Mouse (Mus musculus): ENCODE results near the gene Gm20662. TPM values are rescaled to one million over a fixed set of nuclear protein-coding genes. Genes with fewer than 3 reads are reported as not detected.

Gm20662 gene
- polyA plus RNA-seq, 1 experiment: 1.7 TPM

- H3K4me3 ChIP-seq (ENCODE audit: extremely low read depth, insufficient read depth, insufficient read length): peak overlapping the region; percentile 40
- no peaks in the 10 kb centered on the region for H3K27me3 ChIP-seq (ENCODE audit: control insufficient read depth, insufficient read depth, low read length)
- H3K27ac ChIP-seq (ENCODE audit: insufficient read depth, low read length): peak overlapping the region; percentile 70
- no peak for DNase-seq (ENCODE audit: low read depth in 1 of 2, low spot score in 2 of 2)
- peaks cover 27% of the 10 kb centered on the region for H3K36me3 ChIP-seq (ENCODE audit: control insufficient read depth, insufficient read depth, low read length)
- peaks cover 20% of the 10 kb centered on the region; the same call in 1 of the 2 replicates for H3K4me1 ChIP-seq (ENCODE audit: control insufficient read depth, insufficient read depth, insufficient read length)
- TF ChIP-seq CTCF (IDR thresholded peaks at IDR 0.05; ENCODE audit: extremely low read depth, insufficient read depth, insufficient read length, insufficient replicate concordance) (no peak), POLR2A (IDR thresholded peaks at IDR 0.05; ENCODE audit: low read depth, low read length) (no peak)
- WGBS: 22% methylated on average over 19 of the region's 19 CpGs
Measured at GRCm38 (mm10) chr9:108082549-108082948, 86.4 kb downstream of the Gm20662 start.

- Histone ChIP-seq H3K4me3 (ENCODE audit: extremely low read depth, insufficient read depth, insufficient read length) (peak within 1 kb of the TSS; percentile 40), H3K27ac (ENCODE audit: insufficient read depth, low read length) (peak within 1 kb of the TSS; percentile 70), H3K36me3 (ENCODE audit: control insufficient read depth, insufficient read depth, low read length) (peaks cover 31% of the 10 kb centered on the region), H3K27me3 (ENCODE audit: control insufficient read depth, insufficient read depth, low read length) (no peaks in the 10 kb centered on the region), H3K4me1 (ENCODE audit: control insufficient read depth, insufficient read depth, insufficient read length) (peaks cover 16% of the 10 kb centered on the region; the same call in 1 of the 2 replicates)
- 13% methylated on average over 12 of the region's 12 CpGs for WGBS
- DNase-seq (ENCODE audit: low read depth in 1 of 2, low spot score in 2 of 2): no peak
- TF ChIP-seq POLR2A (IDR thresholded peaks at IDR 0.05; ENCODE audit: low read depth, low read length) (no peak), CTCF (IDR thresholded peaks at IDR 0.05; ENCODE audit: extremely low read depth, insufficient read depth, insufficient read length, insufficient replicate concordance) (no peak)
Measured at GRCm38 (mm10) chr9:108082988-108083431, 86.9 kb downstream of the Gm20662 start, which contains the start of gene Rnf123. Gene Rnf123 (minus strand): TSS chr9:108083346.

DNA sequence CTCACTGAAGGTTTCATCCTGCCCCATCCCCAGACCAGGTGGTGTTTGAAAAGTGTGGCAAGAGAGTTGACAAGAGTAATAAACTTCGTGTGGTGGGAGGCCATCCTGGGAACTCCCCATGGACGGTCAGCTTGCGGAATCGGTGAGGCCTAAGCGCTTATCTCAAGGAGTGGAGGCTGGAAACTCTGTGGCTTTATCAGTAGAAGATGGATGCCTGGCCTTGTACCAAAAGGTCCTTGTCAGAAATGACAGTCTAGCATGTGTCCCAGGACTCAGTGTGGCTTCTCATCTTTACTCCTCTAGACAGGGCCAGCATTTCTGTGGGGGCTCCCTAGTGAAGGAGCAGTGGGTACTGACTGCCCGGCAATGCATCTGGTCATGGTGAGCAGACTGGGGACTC is 87.4 kb downstream of the Gm20662 start:
- TF ChIP-seq POLR2A (IDR thresholded peaks at IDR 0.05; ENCODE audit: low read depth, low read length): no peak
- TF ChIP-seq CTCF (IDR thresholded peaks at IDR 0.05; ENCODE audit: extremely low read depth, insufficient read depth, insufficient read length, insufficient replicate concordance): no peak
- 73% methylated on average over 6 of the region's 6 CpGs for WGBS
- Histone ChIP-seq H3K4me3 (ENCODE audit: extremely low read depth, insufficient read depth, insufficient read length) (no peak overlapping the region), H3K27ac (ENCODE audit: insufficient read depth, low read length) (peak overlapping the region; percentile 70), H3K36me3 (ENCODE audit: control insufficient read depth, insufficient read depth, low read length) (peaks cover 33% of the 10 kb centered on the region), H3K27me3 (ENCODE audit: control insufficient read depth, insufficient read depth, low read length) (no peaks in the 10 kb centered on the region), H3K4me1 (ENCODE audit: control insufficient read depth, insufficient read depth, insufficient read length) (peaks cover 13% of the 10 kb centered on the region; the same call in 1 of the 2 replicates)
- DNase-seq (ENCODE audit: low read depth in 1 of 2, low spot score in 2 of 2): no peak

DNA sequence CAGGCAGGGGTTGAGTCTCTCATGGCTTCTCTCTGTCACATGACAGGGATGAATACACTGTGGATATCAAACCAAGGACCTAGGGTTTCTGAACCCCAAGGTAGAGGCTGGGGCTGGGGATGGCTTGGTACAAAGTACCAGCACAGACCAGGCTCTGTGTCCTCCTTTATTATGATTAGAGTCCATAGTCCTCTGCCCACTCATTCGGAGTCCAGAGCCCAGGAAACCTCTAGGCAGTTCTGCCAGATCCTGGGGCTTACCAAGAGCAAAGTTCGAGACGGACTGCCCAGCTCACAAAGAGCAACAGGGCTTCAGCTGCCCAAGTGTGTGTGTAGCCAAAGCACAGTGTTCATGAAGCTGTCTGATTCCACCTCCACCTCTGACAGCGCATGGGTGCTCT is 89.1 kb downstream of the Gm20662 start:
- 95% methylated on average over 4 of the region's 4 CpGs for WGBS
- no peak for DNase-seq (ENCODE audit: low read depth in 1 of 2, low spot score in 2 of 2)
- Histone ChIP-seq H3K27ac (ENCODE audit: insufficient read depth, low read length) (no peak overlapping the region), H3K36me3 (ENCODE audit: control insufficient read depth, insufficient read depth, low read length) (peaks cover 49% of the 10 kb centered on the region), H3K27me3 (ENCODE audit: control insufficient read depth, insufficient read depth, low read length) (no peaks in the 10 kb centered on the region), H3K4me1 (ENCODE audit: control insufficient read depth, insufficient read depth, insufficient read length) (peaks cover 9% of the 10 kb centered on the region; the same call in 1 of the 2 replicates), H3K4me3 (ENCODE audit: extremely low read depth, insufficient read depth, insufficient read length) (no peak overlapping the region)
- TF ChIP-seq CTCF (IDR thresholded peaks at IDR 0.05; ENCODE audit: extremely low read depth, insufficient read depth, insufficient read length, insufficient replicate concordance): no peak
- TF ChIP-seq POLR2A (IDR thresholded peaks at IDR 0.05; ENCODE audit: low read depth, low read length): no peak

- WGBS: 96% methylated on average over 7 of the region's 7 CpGs
- DNase-seq (ENCODE audit: low read depth in 1 of 2, low spot score in 2 of 2): no peak
- TF ChIP-seq POLR2A (IDR thresholded peaks at IDR 0.05; ENCODE audit: low read depth, low read length): no peak
- TF ChIP-seq CTCF (IDR thresholded peaks at IDR 0.05; ENCODE audit: extremely low read depth, insufficient read depth, insufficient read length, insufficient replicate concordance): no peak
- no peaks in the 10 kb centered on the region for H3K27me3 ChIP-seq (ENCODE audit: control insufficient read depth, insufficient read depth, low read length)
- H3K4me1 ChIP-seq (ENCODE audit: control insufficient read depth, insufficient read depth, insufficient read length): peaks cover 3% of the 10 kb centered on the region; the same call in 1 of the 2 replicates
- H3K36me3 ChIP-seq (ENCODE audit: control insufficient read depth, insufficient read depth, low read length): peaks cover 60% of the 10 kb centered on the region
- H3K27ac ChIP-seq (ENCODE audit: insufficient read depth, low read length): no peak overlapping the region
- H3K4me3 ChIP-seq (ENCODE audit: extremely low read depth, insufficient read depth, insufficient read length): no peak overlapping the region
Measured at GRCm38 (mm10) chr9:108090611-108091120, 94.5 kb downstream of the Gm20662 start.

GRCm38 (mm10) chr9:108093586-108093985 is 97.4 kb downstream of the Gm20662 start:
- H3K4me1 ChIP-seq (ENCODE audit: control insufficient read depth, insufficient read depth, insufficient read length): peaks cover 3% of the 10 kb centered on the region; the same call in 1 of the 2 replicates
- H3K27me3 ChIP-seq (ENCODE audit: control insufficient read depth, insufficient read depth, low read length): no peaks in the 10 kb centered on the region
- peak overlapping the region; percentile 90 for H3K4me3 ChIP-seq (ENCODE audit: extremely low read depth, insufficient read depth, insufficient read length)
- 79% methylated on average over 10 of the region's 10 CpGs for WGBS
- H3K36me3 ChIP-seq (ENCODE audit: control insufficient read depth, insufficient read depth, low read length): peaks cover 39% of the 10 kb centered on the region
- TF ChIP-seq POLR2A (IDR thresholded peaks at IDR 0.05; ENCODE audit: low read depth, low read length) (no peak), CTCF (IDR thresholded peaks at IDR 0.05; ENCODE audit: extremely low read depth, insufficient read depth, insufficient read length, insufficient replicate concordance) (no peak)
- H3K27ac ChIP-seq (ENCODE audit: insufficient read depth, low read length): no peak overlapping the region
- no peak for DNase-seq (ENCODE audit: low read depth in 1 of 2, low spot score in 2 of 2)
